Comparison of ENCODE assay signal across 8 mouse cellular contexts in genomic region chrX:134757293-134757995, GRCm38 (mm10). TPM values are rescaled to one million over a fixed set of nuclear protein-coding genes. Genes with fewer than 3 reads are reported as not detected.
DNase-seq lines count a peak whose midpoint lies in the region; ATAC-seq and TF ChIP-seq lines count a peak whose summit lies in the region.

No protein-coding gene starts in this region.

- peak overlapping the region; percentile 92 for H3K9ac ChIP-seq in liver, adult 2 months (ENCODE audit: low read depth, low read length)
- H3K9ac ChIP-seq in lung, embryonic 16.5 days (ENCODE audit: low read length) = peak overlapping the region; percentile 80

- H3K27ac ChIP-seq in liver, adult 2 months (replicated peaks; ENCODE audit: insufficient read depth, low read depth, low read length) = no peak overlapping the region
- peak overlapping the region; percentile 75 for H3K27ac ChIP-seq in lung, embryonic 16.5 days (ENCODE audit: low read length)

- H3K36me3 ChIP-seq in liver, adult 2 months (ENCODE audit: control insufficient read depth, insufficient read depth, low read length) = no peaks in the 10 kb centered on the region
- H3K36me3 ChIP-seq in lung, embryonic 16.5 days (ENCODE audit: control insufficient read depth, insufficient read depth, low read length) = no peaks in the 10 kb centered on the region

- 13% methylated on average over 12 of the region's 13 CpGs for WGBS in liver, adult 2 months
- WGBS in lung, embryonic 16.5 days = 21% methylated on average over 12 of the region's 13 CpGs

- no peak for TF ChIP-seq CTCF in liver, adult 2 months (IDR thresholded peaks at IDR 0.05; ENCODE audit: low read depth, low read length)

- no peaks in the 10 kb centered on the region for H3K4me1 ChIP-seq in liver, adult 2 months (ENCODE audit: control insufficient read depth, insufficient read depth, low read length)
- H3K4me1 ChIP-seq in lung, embryonic 16.5 days (replicated peaks; ENCODE audit: control insufficient read depth, insufficient read depth, low read length) = no peaks in the 10 kb centered on the region; the same call in 1 of the 2 replicates

- no peak for DNase-seq in liver, adult 2 months (ENCODE audit: extremely low read depth, low read depth, low spot score)
- DNase-seq in liver = no peak
- peak; percentile 26 for DNase-seq in cerebellum, adult 9-10 months
- DNase-seq in heart, postnatal 4 days = peak; percentile 15
- DNase-seq in right cerebral cortex, postnatal 25 days = no peak
- no peak for DNase-seq in right cerebral cortex, adult 18-20 months
- no peak for DNase-seq in thymus, postnatal 0 days (ENCODE audit: low spot score)

- H3K4me2 ChIP-seq in lung, embryonic 16.5 days (ENCODE audit: low read depth, low read length) = peak overlapping the region; percentile 47

- H3K79me2 ChIP-seq in liver, adult 2 months (ENCODE audit: control insufficient read depth, insufficient read depth, low read length) = no peaks in the 10 kb centered on the region

- peak; percentile 24 for ATAC-seq in lung, embryonic 16.5 days (ENCODE audit: low read depth)

- H3K4me3 ChIP-seq in liver, adult 2 months (ENCODE audit: insufficient read depth, low read depth, low read length) = peak overlapping the region; percentile 93
- H3K4me3 ChIP-seq in lung, embryonic 16.5 days (ENCODE audit: low read length) = peak overlapping the region; percentile 74

- TF ChIP-seq POLR2A in liver, adult 2 months (IDR thresholded peaks at IDR 0.05; ENCODE audit: extremely low read depth, insufficient read depth, low read length) = no peak

- H3K9me3 ChIP-seq in lung, embryonic 16.5 days (ENCODE audit: control insufficient read depth, low read length) = no peaks in the 10 kb centered on the region

- H3K27me3 ChIP-seq in liver, adult 2 months (ENCODE audit: control insufficient read depth, insufficient read depth, low read length) = no peaks in the 10 kb centered on the region
- H3K27me3 ChIP-seq in lung, embryonic 16.5 days (ENCODE audit: control insufficient read depth, insufficient read depth, low read depth, low read length) = no peaks in the 10 kb centered on the region

RNA-seq across cellular contexts. Expression of gene Armcx3, which starts 1.0 kb away (rescaled TPM):
- total RNA-seq in liver, adult 2 months (2014; rRNA removed) = 8.7 and 10.6 TPM in 2 replicates
- 1.4 and 2.3 TPM in 2 replicates for polyA plus RNA-seq in liver, adult 2 months (2012; rRNA removed)
- 10 to 100 TPM; 56.7 to 63.6 TPM for total RNA-seq in heart, postnatal 4 days (2021)
- 72.4 and 75.8 TPM in 2 replicates for polyA plus RNA-seq in lung, embryonic 16.5 days (2015; fragmentation: Nextera tagmentation; extraction: Ambion mirVana)
- polyA plus RNA-seq in thymus, postnatal 0 days (2015; fragmentation: Nextera tagmentation; extraction: Ambion mirVana) = 25.7 and 26.4 TPM in 2 replicates

RNA-seq across cellular contexts. Expression of gene Armcx6, which starts 6.2 kb away (rescaled TPM):
- total RNA-seq in liver, adult 2 months (2014; rRNA removed) = 0.55 and 0.87 TPM in 2 replicates
- 0.18 TPM in 1 of 2 replicates, not detected in the other for polyA plus RNA-seq in liver, adult 2 months (2012; rRNA removed)
- 10 to 100 TPM in 1 of 2 experiments, 1 to 10 TPM in 1; 8.5 to 12.7 TPM for total RNA-seq in heart, postnatal 4 days (2021)
- 17.0 and 19.6 TPM in 2 replicates for polyA plus RNA-seq in lung, embryonic 16.5 days (2015; fragmentation: Nextera tagmentation; extraction: Ambion mirVana)
- polyA plus RNA-seq in thymus, postnatal 0 days (2015; fragmentation: Nextera tagmentation; extraction: Ambion mirVana) = 10.7 and 10.8 TPM in 2 replicates

RNA-seq across cellular contexts. Expression of gene Armcx1, which starts 39.7 kb away (rescaled TPM):
- 2.3 and 3.3 TPM in 2 replicates for total RNA-seq in liver, adult 2 months (2014; rRNA removed)
- polyA plus RNA-seq in liver, adult 2 months (2012; rRNA removed) = 0.47 and 0.64 TPM in 2 replicates
- 10 to 100 TPM; 17.0 to 18.8 TPM for total RNA-seq in heart, postnatal 4 days (2021)
- 52.7 and 54.0 TPM in 2 replicates for polyA plus RNA-seq in lung, embryonic 16.5 days (2015; fragmentation: Nextera tagmentation; extraction: Ambion mirVana)
- 12.7 and 14.2 TPM in 2 replicates for polyA plus RNA-seq in thymus, postnatal 0 days (2015; fragmentation: Nextera tagmentation; extraction: Ambion mirVana)

RNA-seq across cellular contexts. Expression of gene Armcx2, which starts 51.6 kb away (rescaled TPM):
- 1.6 and 2.8 TPM in 2 replicates for total RNA-seq in liver, adult 2 months (2014; rRNA removed)
- polyA plus RNA-seq in liver, adult 2 months (2012; rRNA removed) = 1.1 and 1.6 TPM in 2 replicates
- 10 to 100 TPM; 54.6 to 58.5 TPM for total RNA-seq in heart, postnatal 4 days (2021)
- 64.3 and 70.9 TPM in 2 replicates for polyA plus RNA-seq in lung, embryonic 16.5 days (2015; fragmentation: Nextera tagmentation; extraction: Ambion mirVana)
- 14.3 and 14.7 TPM in 2 replicates for polyA plus RNA-seq in thymus, postnatal 0 days (2015; fragmentation: Nextera tagmentation; extraction: Ambion mirVana)

Comparison
In these comparisons a context has a peak if more than half of its experiments do, and no peak if none do; other contexts are left out.
1. DNase-seq: peak in cerebellum, adult 9-10 months (single experiment) and heart, postnatal 4 days (single experiment); none in liver, adult 2 months (single experiment), liver (single experiment), right cerebral cortex, postnatal 25 days (single experiment), right cerebral cortex, adult 18-20 months (single experiment) and thymus, postnatal 0 days (single experiment).